Mouse (Mus musculus): ENCODE measurements at regions not wholly inside any gene's neighbourhood (a gene's known extent, or its start where the extent isn't known, plus 50 kb on each side); places are given as distances from the start of the nearest gene placed in this dataset.

DNA sequence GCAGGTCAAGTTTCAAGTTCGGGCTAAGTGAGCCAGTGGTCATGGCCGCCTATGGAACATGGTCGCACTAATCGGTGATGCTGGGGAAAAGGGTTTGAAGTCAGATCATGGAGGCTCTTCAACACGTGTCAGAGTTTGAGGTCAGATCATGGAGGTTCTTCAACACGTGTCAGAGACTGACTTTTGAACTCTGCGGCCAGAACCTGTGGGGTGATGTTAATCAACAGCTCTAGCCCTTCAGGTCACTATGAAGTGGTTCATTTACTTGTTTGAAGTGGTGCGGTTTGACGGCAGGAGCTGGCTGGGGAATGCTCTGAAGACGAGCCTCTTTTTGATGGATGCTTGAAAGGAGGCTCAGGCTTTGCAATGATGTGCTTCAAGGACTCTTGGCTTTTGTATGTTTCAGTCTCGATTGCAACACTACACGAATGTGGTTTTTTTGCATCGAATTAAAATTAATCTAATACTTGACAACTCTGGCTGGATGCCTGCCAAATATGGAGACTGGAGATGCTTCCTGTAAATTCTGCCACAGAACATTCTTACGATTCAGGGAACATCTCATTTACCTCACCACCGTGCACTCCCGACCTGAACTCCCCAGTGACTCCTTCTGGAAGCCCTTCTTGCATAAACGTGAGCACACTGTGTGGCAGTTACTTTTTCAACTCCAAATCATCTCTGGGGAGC, 87.9 kb upstream of the 4930535I16Rik start:
- Histone ChIP-seq H3K4me1 (replicated peaks) (peaks cover 9% of the 10 kb centered on the region), H3K9me3 (replicated peaks) (no peaks in the 10 kb centered on the region), H3K36me3 (no peaks in the 10 kb centered on the region), H3K27me3 (no peaks in the 10 kb centered on the region), H3K4me2 (no peak overlapping the region), H3K9ac (no peak overlapping the region), H3K27ac (no peak overlapping the region), H3K4me3 (no peak overlapping the region)
- WGBS = 56% methylated on average over 17 of the region's 17 CpGs
- ATAC-seq (replicated peaks; ENCODE audit: insufficient number of reproducible peaks, insufficient read depth, low FRiP score, low read depth) = no peak

DNA sequence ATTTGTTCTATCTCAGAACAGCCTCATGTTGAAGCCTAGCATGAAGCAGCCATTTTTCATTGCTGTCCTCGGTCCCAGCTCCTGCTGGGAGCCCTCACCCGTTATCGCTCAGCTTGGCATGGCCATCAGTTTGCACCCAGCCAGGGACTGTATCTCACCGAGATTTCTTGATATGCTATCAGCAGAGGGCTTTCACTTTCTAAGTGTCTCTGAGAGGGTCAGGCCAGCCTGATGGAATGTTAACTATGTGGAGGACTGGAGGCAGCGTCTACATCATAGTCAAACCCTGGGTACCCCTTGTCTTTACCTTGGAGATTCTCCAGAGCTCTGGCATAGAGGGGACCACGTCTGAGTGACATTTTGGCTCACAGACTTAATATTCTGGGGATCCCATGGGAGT, 84.9 kb upstream of the 4930535I16Rik start:
- no peaks in the 10 kb centered on the region for H3K9me3 ChIP-seq (replicated peaks)
- no peak overlapping the region for H3K9ac ChIP-seq
- H3K27me3 ChIP-seq = no peaks in the 10 kb centered on the region
- H3K36me3 ChIP-seq = no peaks in the 10 kb centered on the region
- ATAC-seq (replicated peaks; ENCODE audit: insufficient number of reproducible peaks, insufficient read depth, low FRiP score, low read depth) = no peak
- WGBS = 15% methylated on average over 6 of the region's 6 CpGs
- peaks cover 9% of the 10 kb centered on the region for H3K4me1 ChIP-seq (replicated peaks)
- H3K4me3 ChIP-seq = no peak overlapping the region
- no peak overlapping the region for H3K27ac ChIP-seq
- H3K4me2 ChIP-seq = no peak overlapping the region

DNA sequence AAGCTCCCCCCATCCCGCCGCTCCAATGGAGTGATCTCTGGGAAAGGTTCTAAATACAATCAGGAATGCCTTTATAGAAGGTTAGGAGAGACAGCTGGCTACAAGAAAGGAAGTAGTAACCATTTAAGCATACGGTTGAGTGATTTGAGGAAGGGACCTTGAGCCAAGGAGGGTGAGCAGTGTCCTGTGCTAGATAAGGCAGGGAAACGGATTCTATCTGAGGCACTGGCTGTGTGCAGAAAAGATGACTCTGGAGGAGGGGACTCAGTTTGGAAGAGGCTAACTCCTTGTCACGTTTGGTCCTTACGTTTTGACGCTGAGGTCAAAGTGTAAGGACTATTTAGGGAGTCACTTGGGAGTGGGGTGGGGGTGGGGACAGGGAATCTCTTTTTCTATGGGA, 84.3 kb upstream of the 4930535I16Rik start:
- Histone ChIP-seq H3K36me3 (no peaks in the 10 kb centered on the region), H3K4me1 (replicated peaks) (peaks cover 9% of the 10 kb centered on the region), H3K27me3 (no peaks in the 10 kb centered on the region), H3K4me2 (no peak overlapping the region), H3K4me3 (no peak overlapping the region), H3K27ac (no peak overlapping the region), H3K9me3 (replicated peaks) (no peaks in the 10 kb centered on the region), H3K9ac (no peak overlapping the region)
- no peak for ATAC-seq (replicated peaks; ENCODE audit: insufficient number of reproducible peaks, insufficient read depth, low FRiP score, low read depth)
- WGBS = 50% methylated on average over 7 of the region's 7 CpGs

DNA sequence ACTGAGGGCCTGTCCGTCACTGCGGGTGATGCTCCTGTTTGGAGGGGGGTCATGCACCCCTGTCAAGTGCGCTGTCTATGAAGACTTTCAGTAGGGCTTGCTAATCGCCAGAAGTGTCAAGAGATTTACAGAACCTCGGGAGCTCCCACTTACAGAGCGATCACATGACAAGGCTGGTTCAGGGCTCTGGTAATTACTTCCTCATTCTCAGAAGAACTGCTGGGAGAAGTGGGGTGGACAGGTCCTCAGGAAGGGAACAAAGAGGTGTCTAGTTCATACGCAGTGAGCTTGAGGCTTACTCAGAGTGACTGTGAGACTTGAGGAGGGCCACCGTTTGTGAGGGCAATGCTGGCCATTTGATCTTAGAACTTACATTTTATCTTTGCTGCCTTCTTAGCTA, 78.0 kb upstream of the 4930535I16Rik start:
- no peak overlapping the region for H3K9ac ChIP-seq
- no peak overlapping the region for H3K4me2 ChIP-seq
- H3K27ac ChIP-seq = no peak overlapping the region
- H3K36me3 ChIP-seq = no peaks in the 10 kb centered on the region
- peaks cover 4% of the 10 kb centered on the region for H3K4me1 ChIP-seq (replicated peaks)
- WGBS = 59% methylated on average over 8 of the region's 8 CpGs
- H3K4me3 ChIP-seq = no peak overlapping the region
- H3K27me3 ChIP-seq = peaks cover 20% of the 10 kb centered on the region
- no peaks in the 10 kb centered on the region; the same call in 1 of the 2 replicates for H3K9me3 ChIP-seq (replicated peaks)
- ATAC-seq (replicated peaks; ENCODE audit: insufficient number of reproducible peaks, insufficient read depth, low FRiP score, low read depth) = no peak

DNA sequence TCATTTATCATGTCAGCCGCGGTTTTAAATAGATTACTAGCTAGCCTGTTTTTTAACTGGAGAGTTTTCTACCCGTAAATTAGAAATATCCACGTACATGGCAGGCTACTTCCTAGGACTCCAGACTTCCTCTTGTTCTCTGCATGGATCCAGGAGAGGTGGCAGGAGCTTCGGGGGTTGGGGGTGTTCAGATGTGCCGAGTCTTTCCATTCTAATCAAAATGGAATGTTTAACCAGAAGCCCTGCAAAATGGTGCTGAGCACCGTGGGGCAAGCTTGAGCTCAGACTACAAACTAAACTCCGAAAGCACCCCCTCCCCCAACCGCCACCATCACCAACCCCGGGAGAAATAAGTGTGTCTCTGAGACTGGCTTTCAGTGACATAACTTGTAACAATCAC, 73.4 kb upstream of the 4930535I16Rik start:
- H3K4me1 ChIP-seq (replicated peaks) = peaks cover 8% of the 10 kb centered on the region
- H3K4me2 ChIP-seq = peak overlapping the region; percentile 71
- H3K27me3 ChIP-seq = peaks cover 43% of the 10 kb centered on the region
- peak overlapping the region; percentile 40 for H3K4me3 ChIP-seq
- no peak for ATAC-seq (replicated peaks; ENCODE audit: insufficient number of reproducible peaks, insufficient read depth, low FRiP score, low read depth)
- H3K36me3 ChIP-seq = no peaks in the 10 kb centered on the region
- H3K9ac ChIP-seq = peak overlapping the region; percentile 12; the same call in 1 of the 2 replicates
- no peak overlapping the region for H3K27ac ChIP-seq
- no peaks in the 10 kb centered on the region; the same call in 1 of the 2 replicates for H3K9me3 ChIP-seq (replicated peaks)
- 12% methylated on average over 10 of the region's 10 CpGs for WGBS

DNA sequence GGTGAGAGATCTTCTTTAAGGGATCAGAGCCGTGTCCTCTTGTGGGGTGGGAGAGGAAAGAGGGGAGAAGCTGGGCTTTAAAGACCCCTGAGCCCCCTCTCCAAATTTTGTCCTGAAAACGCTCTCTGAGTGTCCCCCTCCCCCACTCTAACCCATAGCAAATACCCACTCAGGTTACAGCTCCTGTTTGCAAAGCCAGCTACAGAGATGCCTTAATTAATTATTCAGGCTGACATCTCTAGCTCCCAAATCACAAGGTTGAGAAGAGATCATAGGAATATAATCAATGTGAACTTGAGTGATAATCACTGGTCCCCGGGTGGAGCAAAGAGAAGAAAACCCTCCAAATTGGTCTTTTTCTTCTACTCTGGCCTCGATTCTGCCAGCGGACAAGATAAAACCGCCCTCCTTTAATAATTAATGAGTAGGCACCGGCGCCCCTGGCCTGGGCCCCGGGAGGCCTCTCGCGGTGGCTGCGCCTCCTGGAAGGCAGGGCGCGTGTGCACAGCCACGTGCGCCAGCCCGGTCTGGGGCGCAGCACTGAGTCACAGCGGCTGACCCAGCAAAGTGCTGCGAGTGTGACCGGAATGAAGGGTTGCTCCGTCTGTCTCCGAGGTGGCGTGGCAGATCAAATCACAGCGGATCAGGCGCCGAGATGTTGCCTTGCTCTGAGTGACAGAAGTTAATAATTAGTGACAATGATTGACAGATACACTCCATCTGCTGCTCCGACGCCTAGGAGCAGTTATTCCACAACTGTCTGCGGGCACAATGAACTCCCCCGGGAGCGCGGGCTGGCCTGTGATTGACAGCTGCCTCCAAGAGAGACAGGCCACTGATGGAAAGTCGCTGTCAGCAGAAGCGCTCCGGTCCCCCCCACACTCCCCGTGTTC, 72.7 kb upstream of the 4930535I16Rik start:
- 3% methylated on average over 37 of the region's 37 CpGs for whole genome bisulfite sequencing
- ATAC-seq (replicated peaks; ENCODE audit: insufficient number of reproducible peaks, insufficient read depth, low FRiP score, low read depth) = no peak
- peak overlapping the region; percentile 12; the same call in 1 of the 2 replicates for H3K9ac ChIP-seq

More for the DNA sequence above, 72.7 kb upstream of the 4930535I16Rik start:
- Histone ChIP-seq H3K27me3 (peaks cover 46% of the 10 kb centered on the region), H3K9me3 (replicated peaks) (no peaks in the 10 kb centered on the region), H3K36me3 (no peaks in the 10 kb centered on the region), H3K4me3 (peak overlapping the region; percentile 40), H3K4me1 (replicated peaks) (peaks cover 8% of the 10 kb centered on the region), H3K4me2 (peak overlapping the region; percentile 71), H3K27ac (no peak overlapping the region)
